Mouse (Mus musculus): ENCODE measurements around the gene Nav2. TPM values are rescaled to one million over a fixed set of nuclear protein-coding genes. Genes with fewer than 3 reads are reported as not detected.

The Nav2 gene
- polyA plus RNA-seq, 1 experiment from 2014 or later, result 18.2 TPM

- Histone ChIP-seq H3K27ac (ENCODE audit: low read length) (peak overlapping the region; percentile 30; the same call in 1 of the 2 replicates), H3K9ac (ENCODE audit: low read length) (no peak overlapping the region)
Observed at GRCm38 (mm10) chr7:49318183-49318897, 409.8 kb downstream of the Nav2 start.

GRCm38 (mm10) chr7:49318898-49319293, 410.4 kb downstream of the Nav2 start:
- Histone ChIP-seq H3K4me2 (ENCODE audit: low read depth, low read length) (no peak overlapping the region), H3K4me1 (ENCODE audit: control insufficient read depth, insufficient read depth, low read length) (peaks cover 50% of the 10 kb centered on the region), H3K36me3 (ENCODE audit: control insufficient read depth, insufficient read depth, low read length) (no peaks in the 10 kb centered on the region), H3K9me3 (replicated peaks; ENCODE audit: control insufficient read depth, low read length) (no peaks in the 10 kb centered on the region), H3K9ac (ENCODE audit: low read length) (no peak overlapping the region), H3K27me3 (ENCODE audit: control insufficient read depth, insufficient read depth, low read length) (no peaks in the 10 kb centered on the region), H3K27ac (ENCODE audit: low read length) (0 out of 2 replicates have a peak overlapping the region, but pooled peaks have one; percentile 9), H3K4me3 (replicated peaks; ENCODE audit: low read length) (no peak overlapping the region)
- 66% methylated on average over 8 of the region's 8 CpGs for WGBS
- ATAC-seq (ENCODE audit: insufficient read depth, low FRiP score), result no peak

More at GRCm38 (mm10) chr7:49318183-49318897, 409.8 kb downstream of the Nav2 start:
- Histone ChIP-seq H3K4me1 (ENCODE audit: control insufficient read depth, insufficient read depth, low read length) (peaks cover 55% of the 10 kb centered on the region), H3K9me3 (replicated peaks; ENCODE audit: control insufficient read depth, low read length) (no peaks in the 10 kb centered on the region), H3K4me2 (ENCODE audit: low read depth, low read length) (no peak overlapping the region), H3K4me3 (replicated peaks; ENCODE audit: low read length) (no peak overlapping the region), H3K27me3 (ENCODE audit: control insufficient read depth, insufficient read depth, low read length) (no peaks in the 10 kb centered on the region), H3K36me3 (ENCODE audit: control insufficient read depth, insufficient read depth, low read length) (no peaks in the 10 kb centered on the region)
- 69% methylated on average over 15 of the region's 15 CpGs for WGBS
- no peak for ATAC-seq (ENCODE audit: insufficient read depth, low FRiP score)

- Histone ChIP-seq H3K4me2 (ENCODE audit: low read depth, low read length) (no peak overlapping the region), H3K27me3 (ENCODE audit: control insufficient read depth, insufficient read depth, low read length) (no peaks in the 10 kb centered on the region), H3K9me3 (replicated peaks; ENCODE audit: control insufficient read depth, low read length) (no peaks in the 10 kb centered on the region), H3K4me3 (replicated peaks; ENCODE audit: low read length) (no peak overlapping the region), H3K36me3 (ENCODE audit: control insufficient read depth, insufficient read depth, low read length) (no peaks in the 10 kb centered on the region), H3K9ac (ENCODE audit: low read length) (no peak overlapping the region), H3K27ac (ENCODE audit: low read length) (no peak overlapping the region; the same call in 1 of the 2 replicates), H3K4me1 (ENCODE audit: control insufficient read depth, insufficient read depth, low read length) (peaks cover 40% of the 10 kb centered on the region)
- no peak for ATAC-seq (ENCODE audit: insufficient read depth, low FRiP score)
- WGBS, result 74% methylated on average over 1 of the region's 1 CpGs
Observed at GRCm38 (mm10) chr7:49319981-49320380, 411.5 kb downstream of the Nav2 start.

GRCm38 (mm10) chr7:49321124-49321531, 412.6 kb downstream of the Nav2 start:
- WGBS, result 25% methylated on average over 8 of the region's 8 CpGs
- no peaks in the 10 kb centered on the region for H3K27me3 ChIP-seq (ENCODE audit: control insufficient read depth, insufficient read depth, low read length)
- ATAC-seq (ENCODE audit: insufficient read depth, low FRiP score), result peak; percentile 85
- H3K4me3 ChIP-seq (replicated peaks; ENCODE audit: low read length), result no peak overlapping the region
- no peaks in the 10 kb centered on the region for H3K9me3 ChIP-seq (replicated peaks; ENCODE audit: control insufficient read depth, low read length)
- peak overlapping the region; percentile 55 for H3K9ac ChIP-seq (ENCODE audit: low read length)
- H3K4me1 ChIP-seq (ENCODE audit: control insufficient read depth, insufficient read depth, low read length), result peaks cover 46% of the 10 kb centered on the region
- no peaks in the 10 kb centered on the region for H3K36me3 ChIP-seq (ENCODE audit: control insufficient read depth, insufficient read depth, low read length)
- H3K4me2 ChIP-seq (ENCODE audit: low read depth, low read length), result no peak overlapping the region
- peak overlapping the region; percentile 74 for H3K27ac ChIP-seq (ENCODE audit: low read length)

GRCm38 (mm10) chr7:49322179-49322578, 413.7 kb downstream of the Nav2 start:
- WGBS, result 82% methylated on average over 2 of the region's 2 CpGs
- H3K27me3 ChIP-seq (ENCODE audit: control insufficient read depth, insufficient read depth, low read length), result no peaks in the 10 kb centered on the region
- H3K4me1 ChIP-seq (ENCODE audit: control insufficient read depth, insufficient read depth, low read length), result peaks cover 48% of the 10 kb centered on the region

GRCm38 (mm10) chr7:49324575-49324974, 416.1 kb downstream of the Nav2 start:
- no peak overlapping the region for H3K9ac ChIP-seq (ENCODE audit: low read length)
- no peak overlapping the region for H3K4me2 ChIP-seq (ENCODE audit: low read depth, low read length)
- H3K4me1 ChIP-seq (ENCODE audit: control insufficient read depth, insufficient read depth, low read length), result peaks cover 39% of the 10 kb centered on the region
- no peak for ATAC-seq (ENCODE audit: insufficient read depth, low FRiP score)
- WGBS, result 87% methylated on average over 2 of the region's 2 CpGs
- no peak overlapping the region for H3K27ac ChIP-seq (ENCODE audit: low read length)
- no peaks in the 10 kb centered on the region for H3K27me3 ChIP-seq (ENCODE audit: control insufficient read depth, insufficient read depth, low read length)
- H3K36me3 ChIP-seq (ENCODE audit: control insufficient read depth, insufficient read depth, low read length), result no peaks in the 10 kb centered on the region
- no peak overlapping the region for H3K4me3 ChIP-seq (replicated peaks; ENCODE audit: low read length)
- no peaks in the 10 kb centered on the region for H3K9me3 ChIP-seq (replicated peaks; ENCODE audit: control insufficient read depth, low read length)

More at GRCm38 (mm10) chr7:49322179-49322578, 413.7 kb downstream of the Nav2 start:
- no peak overlapping the region for H3K4me3 ChIP-seq (replicated peaks; ENCODE audit: low read length)
- no peaks in the 10 kb centered on the region for H3K36me3 ChIP-seq (ENCODE audit: control insufficient read depth, insufficient read depth, low read length)
- H3K9me3 ChIP-seq (replicated peaks; ENCODE audit: control insufficient read depth, low read length), result no peaks in the 10 kb centered on the region
- no peak overlapping the region for H3K4me2 ChIP-seq (ENCODE audit: low read depth, low read length)
- H3K27ac ChIP-seq (ENCODE audit: low read length), result no peak overlapping the region
- ATAC-seq (ENCODE audit: insufficient read depth, low FRiP score), result no peak
- no peak overlapping the region for H3K9ac ChIP-seq (ENCODE audit: low read length)

GRCm38 (mm10) chr7:49326136-49326722, 417.7 kb downstream of the Nav2 start:
- peak overlapping the region; percentile 48 for H3K27ac ChIP-seq (ENCODE audit: low read length)
- no peak for ATAC-seq (ENCODE audit: insufficient read depth, low FRiP score)
- H3K9ac ChIP-seq (ENCODE audit: low read length), result peak overlapping the region; percentile 2; the same call in 1 of the 2 replicates

GRCm38 (mm10) chr7:49326967-49327742, 418.6 kb downstream of the Nav2 start:
- Histone ChIP-seq H3K4me3 (replicated peaks; ENCODE audit: low read length) (no peak overlapping the region), H3K9ac (ENCODE audit: low read length) (no peak overlapping the region), H3K27me3 (ENCODE audit: control insufficient read depth, insufficient read depth, low read length) (no peaks in the 10 kb centered on the region), H3K36me3 (ENCODE audit: control insufficient read depth, insufficient read depth, low read length) (no peaks in the 10 kb centered on the region), H3K27ac (ENCODE audit: low read length) (peak overlapping the region; percentile 48), H3K4me1 (ENCODE audit: control insufficient read depth, insufficient read depth, low read length) (peaks cover 33% of the 10 kb centered on the region), H3K4me2 (ENCODE audit: low read depth, low read length) (no peak overlapping the region), H3K9me3 (replicated peaks; ENCODE audit: control insufficient read depth, low read length) (no peaks in the 10 kb centered on the region)
- ATAC-seq (ENCODE audit: insufficient read depth, low FRiP score), result 0 out of 2 replicates have a peak, but pooled peaks have one; percentile 15
- 71% methylated on average over 9 of the region's 9 CpGs for WGBS

More at GRCm38 (mm10) chr7:49326136-49326722, 417.7 kb downstream of the Nav2 start:
- Histone ChIP-seq H3K36me3 (ENCODE audit: control insufficient read depth, insufficient read depth, low read length) (no peaks in the 10 kb centered on the region), H3K4me2 (ENCODE audit: low read depth, low read length) (no peak overlapping the region), H3K9me3 (replicated peaks; ENCODE audit: control insufficient read depth, low read length) (no peaks in the 10 kb centered on the region), H3K4me3 (replicated peaks; ENCODE audit: low read length) (no peak overlapping the region), H3K4me1 (ENCODE audit: control insufficient read depth, insufficient read depth, low read length) (peaks cover 26% of the 10 kb centered on the region), H3K27me3 (ENCODE audit: control insufficient read depth, insufficient read depth, low read length) (no peaks in the 10 kb centered on the region)
- WGBS, result 62% methylated on average over 5 of the region's 5 CpGs
